Mouse (Mus musculus): ENCODE measurements around the gene Cenpl.

Gene Cenpl

DNA sequence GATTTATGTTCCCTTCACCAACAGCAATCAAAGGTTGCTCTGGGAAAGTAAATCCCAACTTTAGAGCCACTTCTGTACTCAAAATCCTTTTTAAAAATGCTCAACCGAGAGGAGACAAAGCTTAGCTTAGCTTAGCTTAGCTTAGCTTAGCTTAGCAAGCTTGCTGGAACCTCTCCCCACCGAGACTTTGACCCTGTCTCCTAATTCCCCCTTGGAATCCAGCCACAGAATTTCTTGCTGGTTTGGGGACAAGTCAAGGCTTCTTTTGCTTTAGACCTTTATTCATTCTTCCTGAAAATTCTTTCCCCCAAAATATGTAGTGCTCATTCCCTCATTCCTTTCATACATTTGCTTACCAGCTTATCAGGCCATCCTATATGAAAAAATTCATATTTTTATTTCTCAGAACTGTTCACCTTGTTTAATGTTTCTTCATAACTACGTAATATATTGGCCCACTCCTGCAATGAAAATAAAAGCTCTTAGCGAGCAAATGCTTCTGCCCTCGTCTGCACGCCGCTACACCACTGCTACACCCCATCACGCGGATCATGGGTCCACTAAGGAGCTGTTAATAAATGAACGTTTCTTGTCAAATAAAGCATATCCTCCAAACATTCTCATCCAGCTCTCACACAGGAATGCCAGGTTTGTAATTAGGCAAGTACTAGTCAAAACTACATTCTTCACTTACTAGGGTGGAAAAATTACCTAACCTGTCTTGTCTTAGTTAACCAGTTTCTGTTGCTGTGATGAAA lies 52.3 kb downstream of the Cenpl start:
- TF ChIP-seq GATA4 (IDR thresholded peaks at IDR 0.05; ENCODE audit: insufficient replicate concordance, low read length): no peak

GRCm38 (mm10) chr1:161126461-161126860 lies 55.9 kb downstream of the Cenpl start:
- TF ChIP-seq GATA4 (IDR thresholded peaks at IDR 0.05; ENCODE audit: insufficient replicate concordance, low read length): no peak

DNA sequence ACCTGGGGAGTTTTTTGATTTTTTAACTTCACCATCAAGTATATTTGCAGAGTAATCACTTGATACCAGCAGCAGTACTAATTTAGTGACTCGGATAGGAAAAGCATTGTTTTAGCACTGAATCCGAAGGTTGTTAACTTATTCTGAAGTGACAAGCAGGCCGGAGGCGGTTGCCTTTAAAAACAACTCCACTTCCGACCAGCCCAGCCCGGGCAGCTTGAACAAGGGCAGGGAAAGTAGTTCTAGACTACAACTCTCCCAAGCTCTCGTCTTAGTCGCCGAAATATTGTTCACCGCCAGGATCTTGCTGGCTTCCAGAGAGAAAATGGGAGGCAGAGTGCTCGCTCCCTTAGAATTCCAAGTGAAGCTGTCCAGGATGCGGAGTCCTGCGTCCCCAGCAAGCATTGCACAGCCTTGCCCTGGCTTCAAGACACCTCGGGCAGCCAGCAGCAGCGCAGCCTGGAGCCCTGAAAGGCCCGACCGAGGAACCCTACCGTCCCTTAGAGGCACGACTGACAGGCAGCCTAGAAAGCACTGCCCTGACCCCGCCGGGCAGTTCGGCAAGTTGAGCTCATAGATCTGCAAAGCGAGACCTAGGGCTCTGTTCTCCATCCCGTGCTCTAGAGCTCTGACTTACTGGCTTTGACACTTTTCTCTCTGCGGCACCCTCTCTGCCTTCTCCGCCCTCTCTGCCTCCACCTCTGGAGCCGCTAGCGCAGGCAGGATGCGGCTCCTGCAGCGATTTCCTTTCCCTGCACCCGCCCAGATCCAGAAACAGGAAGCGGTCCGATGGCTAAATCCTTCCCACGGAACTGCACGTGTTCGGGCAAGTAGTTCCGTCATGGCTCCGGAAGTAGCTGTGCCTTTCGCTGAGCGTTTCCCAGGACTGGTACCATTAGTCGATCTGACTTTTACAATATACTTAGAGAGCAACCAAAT lies 60.5 kb downstream of the Cenpl start, which contains the start of gene Klhl20:
Klhl20 (minus strand) TSS at position 786 of the 939 bp plus-strand sequence.
- TF ChIP-seq GATA4 (IDR thresholded peaks at IDR 0.05; ENCODE audit: insufficient replicate concordance, low read length): peak; percentile 44; the same call in 1 of the 2 replicates
